Mouse (Mus musculus) T-cell, adult 2 months (primary cell): ENCODE results near the gene Dhrs2.

Experiments
- DNase-seq: peaks from one replicate; pipeline ENCODE4 v3.0.0; 2022; ENCODE audit warnings: low spot score

The Dhrs2 gene

DNA sequence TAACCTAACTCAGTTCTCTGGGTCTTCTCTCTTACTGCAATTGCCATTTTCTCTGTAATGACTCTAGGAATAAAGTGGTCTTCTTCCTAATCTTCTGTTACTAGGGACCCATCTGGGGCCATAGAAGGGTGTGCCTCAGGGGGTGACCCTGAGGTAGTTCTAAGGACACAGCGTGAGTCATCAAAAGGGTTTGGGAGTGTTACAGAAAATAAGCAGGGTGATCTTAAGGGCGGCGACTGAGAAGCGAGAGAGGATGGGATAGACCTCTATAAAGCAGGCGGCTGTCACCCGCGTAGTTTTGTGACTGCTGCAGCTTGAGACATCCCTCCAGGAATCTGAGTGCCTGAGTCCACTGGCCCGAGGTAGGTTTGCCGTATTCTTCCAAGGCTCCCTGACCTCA, at the start of gene Dhrs2:
Gene Dhrs2 (plus strand): TSS at position 301 of the 400 bp plus-strand sequence.
- no peak for DNase-seq

- no peak for DNase-seq
Measured at GRCm38 (mm10) chr14:55174164-55174563, 47.6 kb upstream of the Dhrs2 start.

DNA sequence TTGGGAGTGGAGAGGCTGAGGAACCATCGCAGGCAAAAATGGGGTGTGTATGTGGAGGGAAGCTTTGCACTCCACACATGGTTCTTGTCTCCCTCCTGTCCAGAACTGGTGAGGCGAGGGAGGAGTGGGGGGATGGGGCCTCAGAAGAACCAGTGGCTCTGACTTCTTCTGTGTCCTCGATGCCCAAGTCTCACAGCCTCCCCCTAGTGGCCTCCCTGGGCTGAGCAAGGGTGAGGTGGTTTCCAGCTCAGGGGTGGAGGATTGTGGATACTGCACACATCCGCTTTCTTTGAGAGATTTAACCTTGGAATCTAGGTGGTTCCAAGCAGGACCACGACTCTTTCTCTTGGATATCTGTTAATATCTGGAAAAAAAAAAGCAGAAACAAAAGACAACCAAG, 44.5 kb upstream of the Dhrs2 start:
- DNase-seq, result peak; percentile 42

GRCm38 (mm10) chr14:55180951-55181350, 40.9 kb upstream of the Dhrs2 start:
- no peak for DNase-seq

DNA sequence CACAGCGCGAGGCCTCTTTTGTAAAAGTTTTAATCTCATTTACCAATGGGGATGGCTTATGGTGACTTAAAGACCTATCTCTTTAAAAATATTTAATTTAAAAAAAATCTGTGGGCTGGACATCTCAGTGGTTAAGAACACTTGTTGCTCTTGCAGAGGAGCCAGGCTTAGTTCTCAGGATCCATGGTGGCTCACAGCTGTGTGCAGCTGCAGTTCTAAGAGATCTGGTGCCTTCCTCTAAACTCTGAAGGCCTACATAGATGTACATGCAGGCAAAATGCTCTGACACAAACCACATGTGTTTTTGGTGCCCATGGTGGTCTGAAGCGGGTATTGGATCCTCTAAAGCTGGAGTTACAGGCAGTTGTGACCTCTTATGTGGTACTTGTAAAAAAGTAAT, 38.6 kb upstream of the Dhrs2 start:
- DNase-seq, result no peak

- DNase-seq, result no peak
Measured at GRCm38 (mm10) chr14:55184640-55185145, 37.1 kb upstream of the Dhrs2 start.

DNA sequence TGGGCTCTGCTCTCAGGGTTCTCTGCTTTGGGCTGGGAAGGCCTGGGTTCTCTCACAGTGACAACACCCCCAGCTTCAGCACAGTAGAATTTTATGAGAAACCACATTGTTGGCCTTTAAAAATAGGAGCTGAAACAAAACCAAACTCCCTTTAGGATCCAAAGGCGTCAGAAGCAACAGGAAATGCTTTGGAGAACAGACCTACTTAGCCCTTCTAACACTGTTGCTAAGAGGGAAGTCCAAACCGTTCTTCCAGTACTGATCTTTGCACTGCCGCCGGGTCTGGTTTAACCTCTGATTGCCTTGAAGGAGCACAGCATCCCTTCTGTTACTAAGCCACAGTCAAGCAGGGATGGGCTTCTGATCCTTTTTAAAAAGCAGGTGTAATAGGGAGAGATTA, 33.3 kb upstream of the Dhrs2 start:
- DNase-seq, result no peak

GRCm38 (mm10) chr14:55189351-55189769, 32.4 kb upstream of the Dhrs2 start:
- no peak for DNase-seq

GRCm38 (mm10) chr14:55193354-55193753, 28.5 kb upstream of the Dhrs2 start:
- DNase-seq, result no peak

DNA sequence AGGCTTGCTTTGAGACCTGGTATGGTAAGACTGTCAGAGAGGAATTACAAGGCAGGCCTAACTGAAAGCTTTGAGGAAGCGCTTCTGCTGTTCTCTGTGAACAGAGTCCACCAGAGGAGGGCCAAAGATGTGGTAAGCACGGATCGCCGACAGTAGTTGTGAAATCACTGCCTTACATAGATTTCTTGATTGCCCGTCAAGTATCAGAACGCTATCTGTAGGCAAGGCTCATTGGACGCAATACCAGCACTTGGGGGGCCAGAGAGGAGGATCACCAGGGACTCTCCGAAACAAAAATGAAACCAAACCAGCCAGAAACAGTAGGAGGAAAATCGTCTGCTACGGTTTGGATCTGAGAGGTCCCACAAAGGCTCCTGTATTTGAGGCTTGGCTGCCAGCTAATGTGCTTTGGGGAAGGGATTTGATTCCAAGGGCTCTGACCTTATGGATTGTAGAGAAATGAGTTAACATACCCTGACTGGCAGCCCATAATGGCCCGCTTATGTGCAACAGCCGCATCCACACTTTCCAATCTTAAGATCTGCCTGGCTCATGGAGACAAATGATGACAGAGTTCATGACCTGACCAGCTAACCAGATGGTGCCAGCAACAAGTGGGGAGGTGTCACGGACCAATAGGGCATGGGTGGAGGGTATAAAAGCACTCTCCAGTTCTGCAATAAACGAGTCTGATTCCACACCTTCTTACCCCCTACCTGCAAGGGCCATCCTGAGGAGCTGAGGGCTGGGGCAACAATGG, 27.8 kb upstream of the Dhrs2 start:
- DNase-seq, result peak; percentile 76

GRCm38 (mm10) chr14:55194786-55195185, 27.0 kb upstream of the Dhrs2 start:
- no peak for DNase-seq

DNA sequence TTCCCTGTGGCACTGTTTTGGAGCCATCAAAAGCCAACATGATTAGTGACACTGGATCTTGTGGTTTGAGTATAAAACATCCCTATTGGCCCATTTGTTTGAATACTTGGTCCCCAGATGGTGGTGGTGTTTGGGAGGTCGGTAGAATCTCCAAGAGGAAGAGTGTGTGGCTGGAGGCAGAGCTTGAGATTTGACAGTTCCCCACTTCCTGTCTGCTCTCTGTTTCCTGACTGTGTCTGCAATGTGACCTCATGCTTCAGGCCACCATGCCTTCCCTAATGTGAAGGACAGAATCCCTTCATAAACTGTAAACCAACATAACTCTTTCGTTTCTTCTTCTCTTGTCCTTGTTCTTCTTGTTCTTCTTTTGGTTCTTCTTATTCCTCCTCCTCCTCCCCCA, 24.7 kb upstream of the Dhrs2 start:
- DNase-seq, result no peak

GRCm38 (mm10) chr14:55198187-55198586, 23.6 kb upstream of the Dhrs2 start:
- DNase-seq, result no peak

DNA sequence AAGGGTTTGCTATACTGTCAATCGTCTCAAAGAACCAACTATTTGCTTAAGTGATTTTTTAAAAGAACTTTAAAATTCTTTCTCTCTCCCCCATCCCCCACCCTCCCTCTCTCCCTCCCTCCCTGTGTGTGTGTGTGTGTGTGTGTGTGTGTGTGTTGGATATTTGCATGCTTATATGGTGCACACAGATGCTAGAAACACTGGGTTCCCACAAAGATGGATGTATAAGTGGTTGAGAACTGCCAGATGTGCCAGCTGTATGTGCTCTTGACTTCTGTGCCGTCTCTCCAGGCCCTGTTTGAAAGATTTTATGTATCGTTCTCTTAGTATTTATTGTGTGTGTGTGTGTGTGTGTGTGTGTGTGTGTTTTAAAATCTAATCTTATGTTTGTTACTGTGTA, 17.3 kb upstream of the Dhrs2 start:
- DNase-seq, result no peak

DNA sequence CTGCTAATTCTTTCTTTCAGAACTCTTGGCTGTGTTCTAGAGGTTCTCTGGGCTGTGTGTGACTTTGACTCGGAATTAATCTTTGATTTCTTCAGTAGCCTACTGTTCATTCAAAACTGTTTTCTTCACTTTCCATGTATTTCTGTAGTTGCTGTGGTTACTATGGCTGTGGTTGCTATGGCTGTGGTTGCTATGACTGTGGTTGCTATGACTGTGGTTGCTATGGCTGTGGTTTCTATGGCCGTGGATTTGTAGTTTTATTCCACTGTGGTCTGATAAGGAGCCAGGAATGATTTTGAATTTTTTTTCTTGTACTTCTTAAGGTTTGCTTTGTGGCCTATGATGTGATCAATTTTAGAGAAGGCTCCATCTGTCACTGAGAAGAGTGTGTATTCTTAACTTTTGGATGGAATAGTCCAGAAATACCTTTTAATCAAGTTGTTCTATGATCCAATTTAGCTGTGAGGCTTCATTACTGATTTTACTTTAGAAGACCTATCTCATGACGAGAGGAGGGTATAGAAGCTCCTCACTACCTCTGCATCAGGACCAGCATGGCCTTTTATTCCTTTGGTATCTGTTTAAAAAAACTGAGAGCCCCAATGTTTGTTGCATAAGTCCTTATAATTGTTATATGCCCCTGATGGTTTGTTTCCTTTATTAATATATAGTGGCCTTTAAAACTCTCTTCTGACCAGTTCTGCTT, 16.6 kb upstream of the Dhrs2 start:
- DNase-seq, result peak; percentile 17

- no peak for DNase-seq
Measured at GRCm38 (mm10) chr14:55208306-55208705, 13.5 kb upstream of the Dhrs2 start.

DNA sequence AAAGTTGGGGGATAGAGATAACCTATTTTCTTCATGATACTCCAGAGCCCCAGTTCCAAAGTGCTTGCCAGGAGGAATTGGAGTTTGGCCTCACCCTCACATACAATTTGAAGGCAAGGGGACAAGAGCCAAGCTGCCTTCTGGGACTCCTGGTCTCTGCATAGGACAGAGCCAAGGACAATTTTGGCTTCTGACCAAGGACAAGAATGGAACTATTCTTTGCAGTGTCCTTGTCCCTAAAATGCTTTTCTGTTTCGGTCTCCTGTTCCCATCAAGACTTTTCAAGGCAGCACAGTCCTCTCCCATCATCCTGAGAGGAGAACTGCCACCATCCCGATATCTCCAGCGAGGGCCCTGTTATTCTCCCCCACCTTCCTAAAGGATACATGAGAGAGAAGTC, 8.2 kb upstream of the Dhrs2 start:
- DNase-seq, result no peak

- peak; percentile 36 for DNase-seq
Measured at GRCm38 (mm10) chr14:55214507-55214906, 7.3 kb upstream of the Dhrs2 start.

DNA sequence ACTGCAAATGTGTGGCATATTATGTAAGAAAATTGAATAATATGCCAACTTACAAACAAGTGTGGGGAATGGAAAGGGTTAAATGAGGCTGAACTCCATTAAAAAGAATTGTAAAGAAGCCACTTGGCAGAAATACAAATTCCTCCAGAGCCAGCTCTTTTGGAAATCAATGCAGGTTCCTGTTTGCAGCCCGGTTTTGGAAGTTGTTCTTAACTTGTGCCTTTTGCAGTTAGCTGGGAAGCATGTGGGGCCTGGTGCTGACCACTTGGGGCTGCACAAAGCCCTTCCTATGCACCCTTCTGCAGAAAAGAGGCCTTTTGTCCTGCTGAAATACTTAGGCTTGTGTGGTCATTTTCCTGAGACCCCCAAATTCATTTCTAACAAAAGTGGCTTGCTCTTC, 1.4 kb downstream of the Dhrs2 start:
- DNase-seq, result no peak

- DNase-seq, result no peak
Measured at GRCm38 (mm10) chr14:55234639-55235038, 12.8 kb downstream of the Dhrs2 start.

- DNase-seq, result no peak
Measured at GRCm38 (mm10) chr14:55236685-55237084, 14.9 kb downstream of the Dhrs2 start.

- DNase-seq, result no peak
Measured at GRCm38 (mm10) chr14:55242664-55243063, 20.9 kb downstream of the Dhrs2 start.

GRCm38 (mm10) chr14:55247181-55247580, 25.4 kb downstream of the Dhrs2 start:
- DNase-seq, result no peak
